Mouse (Mus musculus): Measurements from ENCODE around the gene Sptan1.

DNA sequence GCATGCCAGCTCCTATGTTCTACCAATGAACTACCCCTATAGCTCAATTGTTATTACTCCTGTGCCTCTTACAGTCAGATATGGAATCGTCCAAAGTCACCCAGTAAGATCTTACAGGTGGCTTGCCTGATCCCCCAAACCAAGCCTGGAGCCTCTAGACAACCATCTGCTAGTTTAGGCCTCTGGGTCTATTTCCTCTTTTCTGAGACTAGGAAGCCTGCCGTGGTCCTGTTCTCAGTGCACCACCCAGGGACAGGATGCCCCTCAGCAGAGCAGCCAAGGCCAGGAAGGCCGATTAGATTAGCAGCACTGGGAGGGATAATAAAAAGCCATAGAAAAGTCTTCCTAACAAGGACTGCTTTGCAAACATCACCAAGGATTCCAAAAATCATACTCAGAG, 84.5 kb downstream of the Sptan1 start:
- TF ChIP-seq CTCF (IDR thresholded peaks at IDR 0.05): no peak
- no peak for TF ChIP-seq EP300 (IDR thresholded peaks at IDR 0.05)

Measured in lung, postnatal 0 days (tissue).